Mouse (Mus musculus) regulatory T cell (primary cell): ENCODE results near the gene Tlcd2.
"Not testable (repeated sequence)": the region's sequence is repeated elsewhere in the genome, so short reads cannot be mapped to it uniquely, and the experiment has no call there.

Experiments
- in situ Hi-C: fragments of 300-600 bp; cut with MboI, MseI; formaldehyde crosslinking; loops from one replicate; pipeline ENCODE4 v1.15.1; 2025; ENCODE audit warnings: high pct_unique_total_duplicates

The Tlcd2 gene

GRCm38 (mm10) chr11:75449695-75450094 lies 11.8 kb upstream of the Tlcd2 start:
- in situ Hi-C loops: no loop called here

- in situ Hi-C loops: no loop called here
These were observed 11.1 kb upstream of the Tlcd2 start for GRCm38 (mm10) chr11:75450304-75450908.

GRCm38 (mm10) chr11:75450936-75451335 lies 10.6 kb upstream of the Tlcd2 start:
- in situ Hi-C loops: no loop called here

- in situ Hi-C loops: no loop called here
These were observed 9.4 kb upstream of the Tlcd2 start for GRCm38 (mm10) chr11:75452081-75452480.

DNA sequence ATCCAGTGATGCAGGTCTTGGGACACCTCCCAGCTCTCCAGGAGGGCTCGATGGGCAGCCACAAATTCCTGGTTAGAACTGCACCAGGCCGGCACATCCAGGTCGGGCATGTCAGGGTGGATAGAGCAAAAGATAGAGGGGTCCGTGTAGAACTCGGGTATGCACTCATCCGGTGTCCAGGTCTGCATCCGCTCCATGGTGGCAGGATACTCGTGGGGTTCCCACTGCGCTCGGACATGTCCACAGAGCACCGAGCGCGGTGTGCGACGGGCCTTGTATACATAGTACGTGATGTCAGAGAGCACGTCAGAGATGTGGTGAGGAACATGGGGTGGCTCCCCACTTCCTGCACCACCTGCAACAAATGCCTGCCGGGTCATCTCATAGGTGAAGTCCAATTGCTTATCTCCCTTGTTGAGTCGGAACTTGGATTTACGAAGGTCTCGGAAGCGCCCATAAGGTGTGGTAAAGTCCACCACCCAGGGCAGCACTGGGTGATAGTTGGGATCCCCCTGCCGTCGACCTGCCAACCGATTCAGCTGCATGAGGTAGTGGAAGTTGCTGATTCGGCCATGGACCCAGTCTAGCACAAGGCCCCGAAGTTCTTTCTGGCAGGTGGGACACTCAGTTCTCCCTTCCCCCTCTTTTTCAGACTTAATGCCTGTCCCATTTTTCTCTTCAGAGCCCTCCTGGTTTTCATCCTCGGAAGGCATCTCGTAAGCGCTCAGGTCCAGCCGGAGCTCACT lies 8.5 kb upstream of the Tlcd2 start:
- in situ Hi-C loops: no loop called here

- in situ Hi-C loops: no loop called here
These were observed 7.3 kb upstream of the Tlcd2 start, which contains the start of gene Wdr81 for GRCm38 (mm10) chr11:75453991-75454930. Gene Wdr81 (minus strand): TSS chr11:75454717.

- in situ Hi-C loops: no loop called here
These were observed 6.3 kb upstream of the Tlcd2 start for GRCm38 (mm10) chr11:75455041-75455736.

GRCm38 (mm10) chr11:75455971-75456370 lies 5.5 kb upstream of the Tlcd2 start:
- in situ Hi-C loops: not testable (repeated sequence)

- in situ Hi-C loops: no loop called here
These were observed 5.1 kb upstream of the Tlcd2 start for GRCm38 (mm10) chr11:75456440-75456871.

DNA sequence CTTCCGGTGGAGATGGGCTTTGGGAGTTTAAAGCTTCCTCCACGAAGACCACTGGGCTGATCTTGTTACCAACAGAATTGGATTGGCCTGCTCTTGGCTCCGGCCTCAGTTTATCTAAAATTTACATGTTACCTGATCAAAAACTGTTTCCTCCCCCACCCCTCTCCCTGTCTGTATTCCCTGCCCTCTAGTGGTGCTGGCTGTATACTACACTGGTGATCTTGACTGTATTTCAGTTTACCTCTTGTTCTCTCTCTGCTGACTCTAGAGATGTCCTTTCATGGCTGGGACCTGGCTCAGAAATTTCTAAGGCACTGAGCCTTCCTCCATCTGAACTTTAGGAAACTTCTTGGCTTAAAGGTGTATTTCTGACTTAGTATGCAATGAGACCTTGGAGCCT lies 3.3 kb upstream of the Tlcd2 start:
- in situ Hi-C loops: no loop called here

DNA sequence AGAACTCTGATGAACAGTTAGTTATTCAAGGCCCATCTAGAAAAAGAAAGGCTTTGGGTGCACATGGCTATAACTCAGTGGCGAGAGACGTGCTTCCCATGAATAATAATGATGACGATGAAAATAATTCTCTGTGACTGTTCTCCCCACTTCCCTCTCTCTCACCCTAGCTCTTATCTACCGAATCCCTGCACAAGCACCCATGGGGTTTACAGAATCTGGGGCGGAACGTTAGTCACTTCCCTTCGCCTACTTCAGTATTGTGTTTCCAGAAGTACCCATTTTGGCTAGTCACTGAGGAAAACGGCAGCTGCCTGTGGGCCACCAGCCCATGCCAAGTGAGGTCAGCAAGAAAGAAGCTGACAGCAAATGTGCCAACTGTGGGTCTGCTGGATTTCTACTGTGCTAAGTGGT lies 2.9 kb upstream of the Tlcd2 start:
- in situ Hi-C loops: no loop called here

GRCm38 (mm10) chr11:75459141-75459711 lies 2.3 kb upstream of the Tlcd2 start:
- in situ Hi-C loops: no loop called here

DNA sequence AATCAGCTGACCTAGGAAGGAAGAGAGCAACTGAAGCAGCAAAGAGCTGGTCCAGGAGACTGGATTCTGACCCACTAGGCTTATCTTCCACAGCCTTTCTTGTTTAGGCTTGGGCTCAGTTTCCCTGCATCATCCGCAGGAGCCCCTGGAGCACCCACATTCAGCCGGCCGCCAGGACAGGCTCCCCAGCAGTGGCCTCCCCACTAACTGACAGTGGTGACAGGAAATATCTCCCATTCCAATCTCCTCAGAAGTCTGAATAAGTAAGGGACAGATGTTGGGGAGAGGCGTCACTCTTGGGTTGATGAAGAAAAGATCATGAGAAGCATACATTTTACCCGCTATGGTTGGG lies 1.8 kb upstream of the Tlcd2 start:
- in situ Hi-C loops: no loop called here

GRCm38 (mm10) chr11:75460103-75460843 lies 1.2 kb upstream of the Tlcd2 start:
- in situ Hi-C loops: no loop called here

- in situ Hi-C loops: no loop called here
These were observed 283 bp downstream of the Tlcd2 start for GRCm38 (mm10) chr11:75461743-75462252.

DNA sequence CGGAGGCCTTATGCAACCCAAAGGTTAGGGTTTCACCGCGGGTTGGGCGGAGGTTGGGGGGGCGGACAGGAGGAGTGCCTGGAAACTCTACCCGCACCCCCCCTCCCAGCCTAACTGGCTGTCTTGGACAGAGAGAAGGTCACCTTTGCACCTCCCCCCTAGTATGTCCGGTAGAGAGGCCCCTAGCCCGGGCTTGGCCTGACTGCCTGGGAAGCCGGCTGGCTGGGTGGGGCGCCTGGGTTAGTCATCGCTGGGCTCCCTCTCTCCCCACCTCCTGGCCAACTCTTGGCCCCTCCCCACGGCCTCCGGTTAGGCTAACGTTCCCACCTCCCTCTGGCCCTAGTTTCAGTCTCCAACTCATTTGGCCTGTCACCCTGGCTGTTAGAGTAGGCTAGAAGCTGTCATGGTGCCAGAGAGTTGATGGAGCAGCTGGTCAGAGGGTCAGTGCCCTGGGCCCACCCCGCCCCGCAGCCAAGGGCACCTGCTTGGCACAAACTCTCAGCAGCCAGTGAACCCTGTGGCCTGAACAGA lies 803 bp downstream of the Tlcd2 start:
- in situ Hi-C loops: no loop called here

- in situ Hi-C loops: no loop called here
These were observed 1.4 kb downstream of the Tlcd2 start for GRCm38 (mm10) chr11:75462865-75463336.

DNA sequence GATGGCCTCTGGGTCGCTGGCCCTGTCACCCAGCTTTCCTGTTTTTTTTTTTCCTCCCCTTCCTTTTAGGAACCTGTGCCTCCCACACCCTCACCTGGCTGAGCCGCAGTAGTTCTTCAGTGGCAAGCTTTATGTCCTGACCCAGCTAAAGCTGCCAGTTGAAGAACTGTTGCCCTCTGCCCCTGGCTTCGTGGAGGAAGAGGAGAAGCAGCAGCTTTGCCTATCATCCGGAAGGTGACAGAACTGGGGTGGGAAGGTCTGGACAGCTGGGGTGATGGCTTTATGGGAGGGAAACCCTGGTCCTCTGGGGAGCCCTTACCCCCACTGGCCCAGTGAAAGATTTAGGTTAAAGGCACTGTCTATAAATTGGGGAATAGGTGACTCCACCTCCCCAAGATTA lies 2.1 kb downstream of the Tlcd2 start:
- in situ Hi-C loops: no loop called here

DNA sequence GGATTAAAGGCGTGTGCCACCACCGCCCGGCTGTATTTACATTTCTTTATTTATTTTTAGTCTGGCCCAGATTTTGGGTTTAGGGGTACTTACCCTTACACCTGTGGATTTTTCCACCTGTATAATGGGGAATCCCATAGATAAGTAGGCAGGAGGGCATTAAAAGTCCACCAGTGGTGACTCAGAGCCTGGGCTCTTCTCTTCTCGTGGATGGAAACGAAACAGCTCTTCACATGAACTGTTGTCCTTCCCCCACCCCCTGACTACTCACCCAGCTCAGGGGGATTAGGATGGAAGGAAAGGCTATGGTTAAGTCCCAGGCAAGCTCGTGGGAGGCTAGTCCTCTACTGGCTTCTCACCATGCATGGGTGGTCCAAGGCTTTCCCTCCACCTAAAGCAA lies 2.9 kb downstream of the Tlcd2 start:
- in situ Hi-C loops: no loop called here

- in situ Hi-C loops: no loop called here
These were observed 3.5 kb downstream of the Tlcd2 start for GRCm38 (mm10) chr11:75465051-75465450.
